Mouse (Mus musculus) midbrain, embryonic 15.5 days (tissue): Measurements from ENCODE around the gene Rbp7. TPM values are rescaled to one million over a fixed set of nuclear protein-coding genes. Genes with fewer than 3 reads are reported as not detected.

ENCODE experiments used
- ATAC-seq: fragments of 200-750 bp; cut with Nextera tagmentation; replicated peaks from 2 replicates; pipeline ENCODE4 v1.8.0; 2017; ENCODE audit warnings: moderate TSS enrichment
- H3K27ac ChIP-seq: fragments of 300-500 bp; sonication (generic); 2 replicates; pipeline ENCODE4 v1.5.1; 2015; ENCODE audit warnings: mild to moderate bottlenecking, inconsistent platforms
- H3K27me3 ChIP-seq: fragments of 300-500 bp; sonication (generic); replicated peaks from 2 replicates; pipeline ENCODE4 v1.6.1; 2015; ENCODE audit warnings: inconsistent platforms
- H3K36me3 ChIP-seq: fragments of 300-500 bp; sonication (generic); replicated peaks from 2 replicates; pipeline ENCODE4 v1.6.1; 2015; ENCODE audit warnings: inconsistent platforms
- H3K4me1 ChIP-seq: fragments of 300-500 bp; sonication (generic); 2 replicates; pipeline ENCODE4 v1.6.1; 2015; ENCODE audit warnings: inconsistent platforms
- H3K4me2 ChIP-seq: fragments of 300-500 bp; sonication (generic); 2 replicates; pipeline ENCODE4 v1.6.1; 2015; ENCODE audit warnings: inconsistent platforms, mild to moderate bottlenecking, moderate library complexity
- H3K4me3 ChIP-seq: fragments of 300-500 bp; sonication (generic); 2 replicates; pipeline ENCODE4 v1.5.1; 2015; ENCODE audit warnings: mild to moderate bottlenecking, inconsistent platforms
- H3K9ac ChIP-seq: fragments of 300-500 bp; sonication (generic); 2 replicates; pipeline ENCODE4 v1.6.1; 2015; ENCODE audit warnings: mild to moderate bottlenecking, inconsistent platforms
- H3K9me3 ChIP-seq: fragments of 300-500 bp; sonication (generic); 2 replicates; pipeline ENCODE4 v1.6.1; 2016; ENCODE audit warnings: inconsistent platforms
- WGBS: fragments of 180-500 bp; shearing (Covaris S2); methylation state at CpG from one replicate; pipeline ENCODE4 v1.1.7; 2015; ENCODE audit warnings: mixed read lengths; 5-methylcytosine and 5-hydroxymethylcytosine counted together
- polyA plus RNA-seq: library from polyadenylated mRNA; unstranded; fragments of >200 nt; fragmentation: Nextera tagmentation; extraction: Ambion mirVana; gene quantifications from 2 replicates; pipeline ENCODE4 v1.2.1, GENCODE M21; 2015

Rbp7 gene
- polyA plus RNA-seq, 1 experiment from 2014 or later: 0.99 TPM

DNA sequence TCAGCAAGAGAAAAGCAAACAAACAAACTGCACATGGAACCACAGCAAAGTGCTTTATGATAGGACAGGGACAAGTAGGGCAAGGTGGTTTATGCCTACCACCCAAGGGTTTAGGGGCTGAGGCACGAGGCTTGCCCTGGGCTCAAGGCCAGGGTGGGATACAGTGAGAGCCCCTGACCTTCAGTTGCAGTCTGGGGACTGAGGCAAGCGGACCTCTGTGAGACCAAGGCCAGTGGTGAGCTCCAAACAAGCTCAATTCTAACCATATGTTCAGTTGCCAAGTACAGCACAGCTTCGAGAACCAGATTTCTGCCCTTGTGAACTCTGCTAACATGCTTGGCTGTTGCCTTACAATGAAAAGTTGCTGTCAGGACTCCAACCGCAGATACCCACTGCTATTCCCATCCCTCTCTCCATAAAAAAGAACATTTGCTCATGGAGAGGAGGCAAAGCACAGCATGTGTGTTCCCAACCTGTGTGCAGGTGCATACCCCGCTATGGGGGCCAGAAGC is 36.9 kb downstream of the Rbp7 start:
- no peaks in the 10 kb centered on the region for H3K27me3 ChIP-seq
- 84% methylated on average over 5 of the region's 5 CpGs for WGBS
- H3K4me2 ChIP-seq: no peak overlapping the region

DNA sequence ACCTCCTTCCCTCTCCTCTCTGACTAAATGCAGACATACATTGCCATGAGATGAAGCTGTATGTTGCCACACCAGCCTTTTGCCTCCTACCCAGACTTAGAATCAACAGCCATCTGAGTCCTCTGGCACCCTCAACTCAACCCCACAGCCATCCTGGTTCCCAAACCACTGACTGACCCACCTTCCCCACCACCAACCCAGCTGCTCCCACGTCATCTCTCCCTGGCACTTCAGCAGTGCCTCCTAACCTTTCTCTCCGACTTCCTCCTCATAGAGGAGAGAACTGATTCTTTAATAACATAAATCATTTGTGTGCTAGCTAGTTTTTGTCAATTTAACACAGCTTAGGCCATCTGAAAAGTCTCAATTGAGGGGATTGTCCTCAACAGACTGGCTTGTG is 37.8 kb downstream of the Rbp7 start:
- Histone ChIP-seq H3K4me1 (peaks cover 38% of the 10 kb centered on the region), H3K4me2 (no peak overlapping the region), H3K4me3 (no peak overlapping the region), H3K27me3 (no peaks in the 10 kb centered on the region), H3K36me3 (no peaks in the 10 kb centered on the region), H3K9ac (no peak overlapping the region), H3K27ac (no peak overlapping the region), H3K9me3 (no peaks in the 10 kb centered on the region)
- WGBS: 85% methylated on average over 2 of the region's 2 CpGs
- ATAC-seq: no peak

More for the DNA sequence above, 36.9 kb downstream of the Rbp7 start:
- no peaks in the 10 kb centered on the region for H3K9me3 ChIP-seq
- H3K4me1 ChIP-seq: peaks cover 46% of the 10 kb centered on the region
- no peak for ATAC-seq
- no peak overlapping the region for H3K4me3 ChIP-seq
- no peak overlapping the region for H3K27ac ChIP-seq
- no peak overlapping the region for H3K9ac ChIP-seq
- H3K36me3 ChIP-seq: no peaks in the 10 kb centered on the region

GRCm38 (mm10) chr4:149416417-149416816 is 38.4 kb downstream of the Rbp7 start:
- no peak overlapping the region for H3K4me2 ChIP-seq
- no peaks in the 10 kb centered on the region for H3K27me3 ChIP-seq
- H3K27ac ChIP-seq: no peak overlapping the region
- no peak overlapping the region for H3K9ac ChIP-seq
- ATAC-seq: no peak
- 80% methylated on average over 10 of the region's 10 CpGs for WGBS
- H3K4me1 ChIP-seq: peaks cover 32% of the 10 kb centered on the region
- no peaks in the 10 kb centered on the region for H3K36me3 ChIP-seq
- H3K4me3 ChIP-seq: no peak overlapping the region
- no peaks in the 10 kb centered on the region for H3K9me3 ChIP-seq

DNA sequence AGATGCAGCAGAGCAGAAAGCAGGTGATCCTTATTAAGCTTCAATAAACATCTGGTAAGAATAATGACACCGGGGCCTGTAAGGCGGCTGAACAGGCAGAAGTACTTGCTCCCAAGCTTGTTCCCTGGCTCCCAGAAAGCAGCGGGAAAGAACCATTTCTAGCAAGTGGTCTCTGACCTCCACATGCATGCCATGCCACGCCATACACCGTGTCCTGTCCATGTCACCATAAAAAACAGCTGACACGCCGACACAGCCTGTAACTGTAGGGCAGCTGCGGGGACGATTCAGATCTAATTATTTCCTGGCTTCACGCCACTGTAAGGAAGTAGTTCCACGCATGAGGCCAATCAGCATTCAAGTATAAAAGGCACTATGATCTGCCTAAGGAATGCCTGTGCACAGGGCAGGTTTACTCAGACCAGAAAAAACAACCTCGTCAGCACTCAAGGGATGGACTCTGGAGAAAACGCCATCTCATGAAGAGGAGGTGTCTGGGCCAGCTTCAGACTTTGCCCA is 39.1 kb downstream of the Rbp7 start:
- Histone ChIP-seq H3K9me3 (no peaks in the 10 kb centered on the region), H3K4me2 (no peak overlapping the region), H3K9ac (no peak overlapping the region), H3K27ac (no peak overlapping the region), H3K4me1 (peaks cover 32% of the 10 kb centered on the region), H3K4me3 (no peak overlapping the region), H3K36me3 (no peaks in the 10 kb centered on the region), H3K27me3 (no peaks in the 10 kb centered on the region)
- no peak for ATAC-seq
- WGBS: 61% methylated on average over 13 of the region's 13 CpGs

DNA sequence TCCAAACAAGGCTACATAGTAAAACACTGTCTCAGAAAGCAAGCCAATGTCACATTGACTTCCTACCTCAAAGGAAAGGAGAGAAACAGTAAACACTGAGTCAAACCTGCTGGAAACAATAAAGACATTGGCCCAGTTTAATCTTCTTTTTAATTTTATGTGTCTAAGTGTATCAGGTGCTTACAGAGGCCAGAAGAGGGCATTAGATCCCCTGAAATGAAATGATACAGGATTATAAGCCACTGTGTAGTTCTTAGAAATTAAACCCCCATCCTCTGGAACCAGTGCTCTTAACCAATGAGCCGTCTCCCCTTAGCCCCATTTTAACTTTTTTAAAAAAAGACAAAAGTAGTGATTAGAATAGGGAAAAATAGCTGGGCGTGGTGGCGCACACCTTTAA is 40.5 kb downstream of the Rbp7 start:
- peaks cover 28% of the 10 kb centered on the region for H3K4me1 ChIP-seq
- no peaks in the 10 kb centered on the region for H3K36me3 ChIP-seq
- ATAC-seq: no peak
- no peak overlapping the region for H3K27ac ChIP-seq
- no peaks in the 10 kb centered on the region for H3K9me3 ChIP-seq
- H3K9ac ChIP-seq: no peak overlapping the region
- no peaks in the 10 kb centered on the region for H3K27me3 ChIP-seq
- no peak overlapping the region for H3K4me3 ChIP-seq
- 90% methylated on average over 3 of the region's 3 CpGs for WGBS
- H3K4me2 ChIP-seq: no peak overlapping the region

DNA sequence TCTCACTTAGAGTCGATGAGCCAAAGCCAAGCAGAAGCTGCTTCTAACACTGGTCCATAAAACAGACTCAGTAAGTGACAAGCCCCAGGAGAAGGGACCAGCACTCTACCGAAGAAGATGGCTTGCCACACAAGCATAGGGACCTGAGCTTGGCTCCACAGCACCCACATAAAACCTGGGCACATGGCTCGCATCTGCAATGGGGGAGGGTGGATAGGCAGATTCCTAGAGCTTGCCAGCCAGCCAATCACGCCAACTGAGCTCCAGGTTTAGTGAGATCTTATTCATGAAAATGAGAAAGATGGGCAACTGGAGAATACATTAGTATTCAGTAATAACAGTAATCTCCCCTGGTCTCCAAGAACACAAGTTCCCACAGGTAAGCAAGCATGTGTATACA is 45.0 kb downstream of the Rbp7 start:
- no peak overlapping the region for H3K4me3 ChIP-seq
- no peak overlapping the region for H3K9ac ChIP-seq
- peaks cover 5% of the 10 kb centered on the region for H3K4me1 ChIP-seq
- H3K36me3 ChIP-seq: no peaks in the 10 kb centered on the region
- H3K4me2 ChIP-seq: no peak overlapping the region
- H3K27me3 ChIP-seq: no peaks in the 10 kb centered on the region
- ATAC-seq: no peak
- no peaks in the 10 kb centered on the region for H3K9me3 ChIP-seq
- WGBS: 87% methylated on average over 4 of the region's 4 CpGs
- no peak overlapping the region for H3K27ac ChIP-seq

- H3K4me1 ChIP-seq: peaks cover 8% of the 10 kb centered on the region
Measured at GRCm38 (mm10) chr4:149408331-149408730, 46.4 kb downstream of the Rbp7 start.

GRCm38 (mm10) chr4:149407461-149407860 is 47.3 kb downstream of the Rbp7 start:
- no peak for ATAC-seq
- no peak overlapping the region for H3K9ac ChIP-seq
- no peak overlapping the region for H3K27ac ChIP-seq
- H3K4me2 ChIP-seq: no peak overlapping the region
- H3K9me3 ChIP-seq: no peaks in the 10 kb centered on the region
- 93% methylated on average over 5 of the region's 5 CpGs for WGBS
- H3K4me1 ChIP-seq: peaks cover 10% of the 10 kb centered on the region
- H3K4me3 ChIP-seq: no peak overlapping the region
- H3K27me3 ChIP-seq: no peaks in the 10 kb centered on the region
- no peaks in the 10 kb centered on the region for H3K36me3 ChIP-seq

More at GRCm38 (mm10) chr4:149408331-149408730, 46.4 kb downstream of the Rbp7 start:
- H3K27ac ChIP-seq: no peak overlapping the region
- H3K4me2 ChIP-seq: no peak overlapping the region
- H3K9ac ChIP-seq: no peak overlapping the region
- H3K27me3 ChIP-seq: no peaks in the 10 kb centered on the region
- no peaks in the 10 kb centered on the region for H3K9me3 ChIP-seq
- no peak overlapping the region for H3K4me3 ChIP-seq
- no peak for ATAC-seq
- WGBS: 90% methylated on average over 6 of the region's 6 CpGs
- no peaks in the 10 kb centered on the region for H3K36me3 ChIP-seq

GRCm38 (mm10) chr4:149405713-149406443 is 48.9 kb downstream of the Rbp7 start:
- Histone ChIP-seq H3K9ac (no peak overlapping the region), H3K27ac (no peak overlapping the region), H3K27me3 (no peaks in the 10 kb centered on the region), H3K4me1 (peaks cover 15% of the 10 kb centered on the region), H3K36me3 (no peaks in the 10 kb centered on the region), H3K4me2 (no peak overlapping the region), H3K4me3 (no peak overlapping the region), H3K9me3 (no peaks in the 10 kb centered on the region)
- WGBS: 85% methylated on average over 16 of the region's 16 CpGs
- ATAC-seq: no peak

DNA sequence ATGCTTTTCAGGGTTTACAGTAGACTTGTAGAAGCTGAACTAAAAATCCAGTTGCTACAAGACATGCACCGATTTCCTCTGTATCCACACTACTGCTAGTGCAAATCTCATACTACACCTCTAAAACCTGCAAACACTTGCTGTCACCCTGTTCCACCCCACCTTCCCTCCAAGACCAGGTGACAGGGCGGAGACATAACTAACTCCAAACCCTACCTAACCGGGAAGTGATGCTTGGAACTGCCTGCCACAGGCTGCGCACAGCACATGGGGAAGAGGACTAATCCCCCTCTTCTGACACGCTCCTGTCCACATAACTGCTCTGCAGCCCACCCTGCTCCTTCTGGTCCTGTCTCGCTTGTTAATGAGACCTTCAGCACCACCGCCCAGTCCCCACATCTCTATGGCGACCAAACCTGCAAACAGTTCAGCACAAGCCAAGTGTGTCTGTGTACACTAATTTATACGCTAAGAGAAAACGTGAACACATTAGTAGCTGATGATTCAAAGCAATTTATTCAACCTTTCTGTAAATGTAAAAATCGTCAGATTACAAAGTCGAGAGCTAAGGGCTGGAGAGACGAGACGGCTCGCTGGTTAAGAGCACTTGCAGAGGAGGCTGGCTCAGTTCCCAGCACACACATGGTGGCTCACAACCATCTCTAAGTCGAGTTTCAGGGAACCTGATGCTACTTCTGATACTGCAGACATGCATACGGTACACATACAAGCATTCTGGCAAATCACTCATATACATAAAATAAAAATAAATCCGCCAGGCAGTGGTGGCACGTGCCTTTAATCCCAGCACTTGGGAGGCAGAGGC is 49.9 kb downstream of the Rbp7 start:
- Histone ChIP-seq H3K27me3 (no peaks in the 10 kb centered on the region), H3K4me3 (no peak overlapping the region), H3K4me2 (no peak overlapping the region), H3K27ac (no peak overlapping the region), H3K9ac (no peak overlapping the region), H3K4me1 (peaks cover 16% of the 10 kb centered on the region), H3K9me3 (no peaks in the 10 kb centered on the region), H3K36me3 (no peaks in the 10 kb centered on the region)
- no peak for ATAC-seq
- WGBS: 60% methylated on average over 19 of the region's 19 CpGs

GRCm38 (mm10) chr4:149403037-149403436 is 51.7 kb downstream of the Rbp7 start:
- no peaks in the 10 kb centered on the region for H3K27me3 ChIP-seq
- WGBS: 65% methylated on average over 6 of the region's 6 CpGs
- H3K4me1 ChIP-seq: peaks cover 16% of the 10 kb centered on the region
- ATAC-seq: no peak
- H3K9me3 ChIP-seq: no peaks in the 10 kb centered on the region
- no peak overlapping the region for H3K9ac ChIP-seq
- no peak overlapping the region for H3K27ac ChIP-seq
- no peak overlapping the region for H3K4me3 ChIP-seq
- H3K36me3 ChIP-seq: no peaks in the 10 kb centered on the region
- no peak overlapping the region for H3K4me2 ChIP-seq

DNA sequence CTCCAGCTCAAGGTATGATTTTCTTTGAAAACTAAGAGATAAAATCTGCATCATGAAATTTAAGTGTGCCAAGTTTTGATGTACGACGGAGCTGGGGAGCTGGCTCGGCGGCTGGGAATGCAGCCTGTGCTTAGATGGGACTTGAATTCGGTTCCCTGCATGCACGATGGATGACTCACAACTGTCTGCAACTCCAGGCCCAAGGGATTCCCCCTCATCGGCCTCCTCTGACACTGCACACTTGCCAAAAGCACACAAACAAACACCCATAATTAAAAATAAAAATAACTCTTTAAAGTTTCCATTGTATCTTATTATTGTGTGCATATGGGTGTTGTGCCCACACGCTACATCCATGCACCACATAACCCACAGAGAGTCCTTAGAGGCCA is 53.2 kb downstream of the Rbp7 start:
- H3K36me3 ChIP-seq: no peaks in the 10 kb centered on the region
- ATAC-seq: no peak
- no peak overlapping the region for H3K4me2 ChIP-seq
- H3K4me3 ChIP-seq: no peak overlapping the region
- H3K27me3 ChIP-seq: no peaks in the 10 kb centered on the region
- WGBS: 90% methylated on average over 8 of the region's 8 CpGs
- no peak overlapping the region for H3K9ac ChIP-seq
- H3K4me1 ChIP-seq: peaks cover 16% of the 10 kb centered on the region
- no peaks in the 10 kb centered on the region for H3K9me3 ChIP-seq
- H3K27ac ChIP-seq: no peak overlapping the region
